Mouse (Mus musculus): Measurements from ENCODE around the gene 4930550L24Rik. TPM values are rescaled to one million over a fixed set of nuclear protein-coding genes. Genes with fewer than 3 reads are reported as not detected.

The 4930550L24Rik gene
- 0.45 TPM for polyA plus RNA-seq (2014; fragmentation: Illumina TruSeq; extraction: RNeasy Lipid Tissue Mini Kit (QIAGEN cat#74804); ENCODE audit: low read depth, low replicate concordance)

GRCm38 (mm10) chrX:58909060-58909459 is at the start of gene 4930550L24Rik:
TSS of gene 4930550L24Rik (plus strand) at chrX:58909360.

